Mouse (Mus musculus) heart, embryonic 10.5 days (tissue): ENCODE results near the gene Trio. TPM values are rescaled to one million over a fixed set of nuclear protein-coding genes. Genes with fewer than 3 reads are reported as not detected.

Source experiments
- DNase-seq: peaks from one replicate; pipeline ENCODE4 v3.0.0-alpha.2; 2017; ENCODE audit warnings: low spot score
- H3K27ac ChIP-seq: fragments of 300-500 bp; sonication (generic); 2 replicates; pipeline ENCODE4 v1.5.1; 2016; ENCODE audit warnings: mild to moderate bottlenecking
- H3K27me3 ChIP-seq: fragments of 300-500 bp; sonication (generic); 2 replicates; pipeline ENCODE4 v1.6.1; 2016; ENCODE audit warnings: mild to moderate bottlenecking; ENCODE audit not compliant: poor library complexity, insufficient read depth, severe bottlenecking
- H3K36me3 ChIP-seq: fragments of 300-500 bp; sonication (generic); 2 replicates; pipeline ENCODE4 v1.6.1; 2016; ENCODE audit warnings: mild to moderate bottlenecking, moderate library complexity
- H3K4me1 ChIP-seq: fragments of 300-500 bp; sonication (generic); 2 replicates; pipeline ENCODE4 v1.6.1; 2016; ENCODE audit warnings: mild to moderate bottlenecking
- H3K4me3 ChIP-seq: fragments of 300-500 bp; sonication (generic); 2 replicates; pipeline ENCODE4 v1.5.1; 2016; ENCODE audit warnings: mild to moderate bottlenecking, moderate library complexity
- H3K9me3 ChIP-seq: fragments of 300-500 bp; sonication (generic); 2 replicates; pipeline ENCODE4 v1.6.1; 2016; ENCODE audit warnings: mild to moderate bottlenecking, moderate library complexity
- WGBS: fragments of 180-500 bp; shearing (Covaris S2); methylation state at CpG from one replicate; pipeline ENCODE4 v1.1.7; 2016; 5-methylcytosine and 5-hydroxymethylcytosine counted together
- polyA plus RNA-seq: library from polyadenylated mRNA; unstranded; fragments of >200 nt; fragmentation: Nextera tagmentation; extraction: Ambion mirVana; gene quantifications from 2 replicates; pipeline ENCODE4 v1.2.1, GENCODE M21; 2016

Trio gene
- polyA plus RNA-seq, 1 experiment from 2014 or later, result 22.7 TPM

GRCm38 (mm10) chr15:28060977-28061376 is 35.3 kb upstream of the Trio start:
- no peaks in the 10 kb centered on the region for H3K36me3 ChIP-seq

GRCm38 (mm10) chr15:28060423-28060822 is 34.8 kb upstream of the Trio start:
- WGBS, result 71% methylated on average over 6 of the region's 6 CpGs
- no peak for DNase-seq
- Histone ChIP-seq H3K4me3 (no peak overlapping the region), H3K27me3 (no peaks in the 10 kb centered on the region), H3K4me1 (0 out of 2 replicates have a peak, but pooled peaks cover 3% of the 10 kb centered on the region), H3K9me3 (no peaks in the 10 kb centered on the region), H3K36me3 (no peaks in the 10 kb centered on the region), H3K27ac (no peak overlapping the region)

More at GRCm38 (mm10) chr15:28060977-28061376, 35.3 kb upstream of the Trio start:
- Histone ChIP-seq H3K9me3 (no peaks in the 10 kb centered on the region), H3K27me3 (no peaks in the 10 kb centered on the region), H3K27ac (no peak overlapping the region), H3K4me3 (no peak overlapping the region), H3K4me1 (0 out of 2 replicates have a peak, but pooled peaks cover 3% of the 10 kb centered on the region)
- DNase-seq, result no peak
- WGBS, result 85% methylated on average over 5 of the region's 5 CpGs

DNA sequence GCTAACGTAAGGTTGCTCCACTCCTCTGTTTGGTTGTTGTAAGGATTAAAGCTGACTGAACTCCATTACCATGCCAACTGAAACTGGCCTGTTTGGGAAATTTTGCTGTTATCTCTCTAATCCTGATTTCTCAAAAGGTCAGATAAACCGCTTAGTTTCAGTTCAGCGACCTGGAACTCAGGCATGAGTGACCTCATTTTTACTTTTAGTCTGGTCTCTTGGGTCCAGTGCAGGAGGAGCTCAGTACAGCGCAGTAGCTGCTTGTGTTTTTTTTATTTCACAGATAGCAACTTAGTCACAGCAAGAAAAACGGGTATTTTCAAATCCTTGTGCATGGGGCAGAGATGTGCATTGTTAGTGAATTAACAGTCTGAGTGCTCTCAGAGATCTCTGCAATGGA is 31.9 kb upstream of the Trio start:
- no peak overlapping the region for H3K4me3 ChIP-seq
- 0 out of 2 replicates have a peak, but pooled peaks cover 3% of the 10 kb centered on the region for H3K4me1 ChIP-seq
- 47% methylated on average over 5 of the region's 5 CpGs for WGBS
- no peaks in the 10 kb centered on the region for H3K9me3 ChIP-seq
- no peaks in the 10 kb centered on the region for H3K36me3 ChIP-seq
- no peak overlapping the region for H3K27ac ChIP-seq
- DNase-seq, result no peak
- no peaks in the 10 kb centered on the region for H3K27me3 ChIP-seq

- peak; percentile 63 for DNase-seq
- no peaks in the 10 kb centered on the region for H3K36me3 ChIP-seq
- H3K4me1 ChIP-seq, result peaks cover 7% of the 10 kb centered on the region
- H3K4me3 ChIP-seq, result no peak overlapping the region
- H3K27ac ChIP-seq, result no peak overlapping the region
- no peaks in the 10 kb centered on the region for H3K9me3 ChIP-seq
- WGBS, result 74% methylated on average over 1 of the region's 1 CpGs
- no peaks in the 10 kb centered on the region; the same call in 1 of the 2 replicates for H3K27me3 ChIP-seq
These were observed 29.1 kb upstream of the Trio start for GRCm38 (mm10) chr15:28054731-28055130.

GRCm38 (mm10) chr15:28054111-28054510 is 28.5 kb upstream of the Trio start:
- 50% methylated on average over 1 of the region's 1 CpGs for WGBS
- no peak for DNase-seq
- Histone ChIP-seq H3K4me3 (no peak overlapping the region), H3K36me3 (no peaks in the 10 kb centered on the region), H3K4me1 (peaks cover 7% of the 10 kb centered on the region), H3K27me3 (no peaks in the 10 kb centered on the region; the same call in 1 of the 2 replicates), H3K27ac (no peak overlapping the region), H3K9me3 (no peaks in the 10 kb centered on the region)

DNA sequence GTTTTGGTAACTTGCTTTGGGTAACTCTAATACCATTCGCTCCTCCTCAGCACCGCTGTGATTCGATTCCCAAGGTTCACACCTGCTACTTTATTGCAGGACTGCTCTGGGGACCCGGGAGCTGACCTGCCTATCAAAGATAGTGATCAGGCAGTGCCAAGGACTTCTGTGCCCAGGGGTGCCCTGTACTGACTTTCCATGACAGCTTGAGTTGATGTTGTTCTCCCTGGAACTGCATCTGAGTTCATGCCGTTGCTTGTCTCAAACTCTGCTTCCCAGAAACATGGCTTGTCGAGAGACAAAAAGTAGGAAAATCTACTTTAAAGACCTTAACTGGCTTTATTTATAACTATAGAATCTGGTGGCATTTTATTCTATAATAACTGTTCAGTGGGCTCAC is 27.6 kb upstream of the Trio start:
- Histone ChIP-seq H3K4me1 (peaks cover 7% of the 10 kb centered on the region), H3K27ac (no peak overlapping the region), H3K36me3 (no peaks in the 10 kb centered on the region), H3K4me3 (no peak overlapping the region), H3K9me3 (no peaks in the 10 kb centered on the region), H3K27me3 (no peaks in the 10 kb centered on the region; the same call in 1 of the 2 replicates)
- peak; percentile 11 for DNase-seq
- WGBS, result 65% methylated on average over 6 of the region's 6 CpGs

GRCm38 (mm10) chr15:28051811-28052210 is 26.2 kb upstream of the Trio start:
- DNase-seq, result no peak
- no peak overlapping the region for H3K27ac ChIP-seq
- H3K36me3 ChIP-seq, result no peaks in the 10 kb centered on the region
- peaks cover 7% of the 10 kb centered on the region for H3K4me1 ChIP-seq
- H3K9me3 ChIP-seq, result no peaks in the 10 kb centered on the region
- WGBS, result 82% methylated on average over 4 of the region's 4 CpGs
- H3K4me3 ChIP-seq, result no peak overlapping the region
- no peaks in the 10 kb centered on the region; the same call in 1 of the 2 replicates for H3K27me3 ChIP-seq

GRCm38 (mm10) chr15:28051104-28051625 is 25.5 kb upstream of the Trio start:
- Histone ChIP-seq H3K9me3 (no peaks in the 10 kb centered on the region), H3K36me3 (no peaks in the 10 kb centered on the region), H3K27me3 (no peaks in the 10 kb centered on the region; the same call in 1 of the 2 replicates), H3K27ac (peak overlapping the region; percentile 59; the same call in 1 of the 2 replicates), H3K4me1 (peaks cover 7% of the 10 kb centered on the region), H3K4me3 (0 out of 2 replicates have a peak overlapping the region, but pooled peaks have one; percentile 12)
- no peak for DNase-seq
- WGBS, result 45% methylated on average over 18 of the region's 18 CpGs

DNA sequence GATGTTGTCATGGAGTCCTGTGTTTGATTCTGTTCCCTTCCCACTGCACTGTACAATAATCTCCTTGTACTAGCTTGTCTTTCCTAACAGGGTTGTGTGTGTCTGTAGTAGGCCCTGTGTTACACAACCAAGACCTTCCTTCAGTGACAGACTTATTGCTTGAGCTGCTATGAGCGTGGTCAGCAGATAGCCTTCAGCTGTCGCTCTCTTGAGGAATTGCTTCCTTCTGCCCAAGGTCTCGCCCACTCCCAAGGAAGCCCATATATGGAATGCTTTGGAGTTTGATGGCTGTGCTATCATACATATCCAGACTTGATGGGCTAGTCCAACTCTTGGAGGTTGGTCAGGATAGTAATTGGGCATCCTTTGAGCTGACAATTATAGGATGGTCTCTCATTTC is 22.1 kb upstream of the Trio start:
- no peak for DNase-seq
- Histone ChIP-seq H3K9me3 (no peaks in the 10 kb centered on the region), H3K36me3 (no peaks in the 10 kb centered on the region), H3K27me3 (no peaks in the 10 kb centered on the region; the same call in 1 of the 2 replicates), H3K27ac (no peak overlapping the region), H3K4me3 (no peak overlapping the region), H3K4me1 (peaks cover 7% of the 10 kb centered on the region)
- 69% methylated on average over 3 of the region's 3 CpGs for WGBS

DNA sequence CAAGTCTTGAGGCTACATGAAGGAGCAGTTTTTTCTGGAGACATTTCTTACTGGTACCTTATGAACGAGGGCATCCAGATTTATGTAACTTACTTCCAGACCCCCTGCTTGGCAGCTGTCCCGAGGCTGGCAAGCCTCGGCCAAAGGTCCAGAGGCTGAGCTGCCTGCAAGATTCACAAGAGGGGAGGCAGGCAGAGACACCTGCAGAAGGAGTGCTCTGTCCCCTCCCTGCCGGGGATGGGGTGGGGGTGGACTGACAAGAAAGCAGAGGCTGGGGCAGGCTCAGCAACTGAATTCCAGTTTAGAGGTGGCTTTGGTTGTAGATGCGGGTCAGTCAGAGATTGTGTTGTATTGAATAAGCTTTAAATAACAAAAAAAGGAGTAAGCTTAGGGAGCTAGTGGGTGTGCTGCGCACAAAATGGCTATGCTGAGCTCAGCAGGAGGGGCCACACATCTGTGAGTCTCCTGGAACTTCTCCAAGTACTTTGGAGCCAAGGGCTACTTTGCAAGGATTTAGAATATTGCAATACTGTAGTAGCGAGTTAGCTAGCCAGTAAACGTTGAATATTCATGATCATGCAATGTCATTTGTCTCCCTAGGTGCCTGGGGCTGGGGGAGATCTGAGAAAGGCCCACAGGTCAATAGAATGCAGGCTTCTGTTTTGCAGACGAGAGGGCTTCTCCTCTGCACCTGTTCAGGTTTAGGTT is 15.7 kb upstream of the Trio start:
- Histone ChIP-seq H3K27me3 (peaks cover 24% of the 10 kb centered on the region), H3K4me1 (no peaks in the 10 kb centered on the region), H3K4me3 (no peak overlapping the region), H3K36me3 (no peaks in the 10 kb centered on the region), H3K27ac (no peak overlapping the region), H3K9me3 (no peaks in the 10 kb centered on the region)
- DNase-seq, result no peak
- WGBS, result 19% methylated on average over 9 of the region's 9 CpGs

GRCm38 (mm10) chr15:28037651-28038050 is 12.0 kb upstream of the Trio start:
- Histone ChIP-seq H3K4me1 (no peaks in the 10 kb centered on the region), H3K9me3 (no peaks in the 10 kb centered on the region), H3K4me3 (no peak overlapping the region), H3K27me3 (peaks cover 24% of the 10 kb centered on the region), H3K36me3 (no peaks in the 10 kb centered on the region), H3K27ac (no peak overlapping the region)
- DNase-seq, result no peak
- WGBS, result 82% methylated on average over 6 of the region's 6 CpGs

DNA sequence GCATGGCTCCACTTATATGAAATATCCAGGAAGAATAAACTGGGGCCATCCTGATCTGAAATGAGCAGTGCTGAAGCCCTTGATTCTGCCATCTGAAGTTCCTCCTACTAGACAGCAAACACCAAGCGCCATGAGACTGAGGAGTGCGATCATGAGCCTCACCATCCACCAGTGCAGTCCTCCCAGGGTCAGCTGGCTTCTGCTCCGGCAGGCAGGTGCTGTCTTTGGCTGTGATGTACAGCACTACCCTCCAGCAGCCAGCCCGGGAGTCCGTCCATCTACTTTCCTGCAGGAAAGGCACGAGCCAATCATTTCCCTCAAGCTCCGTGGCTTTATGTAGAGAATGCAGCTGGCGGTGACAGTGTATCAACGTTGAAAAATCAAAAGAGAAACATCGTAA is 10.0 kb upstream of the Trio start:
- Histone ChIP-seq H3K4me3 (no peak overlapping the region), H3K36me3 (no peaks in the 10 kb centered on the region), H3K27me3 (peaks cover 5% of the 10 kb centered on the region), H3K9me3 (no peaks in the 10 kb centered on the region), H3K4me1 (no peaks in the 10 kb centered on the region), H3K27ac (no peak overlapping the region)
- WGBS, result 81% methylated on average over 10 of the region's 10 CpGs
- DNase-seq, result no peak

DNA sequence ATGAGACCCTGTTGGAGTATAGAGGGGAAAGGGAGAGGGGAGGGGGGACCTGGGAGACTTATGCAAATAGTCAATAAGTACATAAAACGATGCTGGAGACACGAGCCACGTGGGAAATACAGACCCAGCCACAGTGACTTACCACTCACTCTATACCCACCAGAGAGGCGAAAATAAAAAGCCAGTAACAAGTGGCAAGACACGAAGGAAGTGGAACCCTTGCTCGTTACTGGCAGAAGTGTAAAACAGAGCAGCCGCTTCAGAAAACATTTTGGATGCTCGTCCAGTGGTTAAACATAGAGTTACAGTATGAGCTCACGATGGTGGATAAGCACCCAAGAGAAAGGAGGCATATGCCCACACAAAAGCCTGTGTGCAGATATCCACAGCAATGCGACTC is 9.0 kb upstream of the Trio start:
- no peak overlapping the region for H3K4me3 ChIP-seq
- no peak overlapping the region for H3K27ac ChIP-seq
- no peaks in the 10 kb centered on the region for H3K27me3 ChIP-seq
- WGBS, result 79% methylated on average over 10 of the region's 10 CpGs
- H3K4me1 ChIP-seq, result no peaks in the 10 kb centered on the region
- H3K9me3 ChIP-seq, result no peaks in the 10 kb centered on the region
- no peaks in the 10 kb centered on the region for H3K36me3 ChIP-seq
- DNase-seq, result no peak
